Mouse (Mus musculus): Measurements from ENCODE around the gene Olfr890. TPM values are rescaled to one million over a fixed set of nuclear protein-coding genes. Genes with fewer than 3 reads are reported as not detected.

Gene Olfr890
- polyA plus RNA-seq (2015; fragmentation: Illumina TruSeq; extraction: RNeasy Lipid Tissue Mini Kit (QIAGEN cat#74804); ENCODE audit: insufficient read depth, low replicate concordance) = not detected

GRCm38 (mm10) chr9:38142217-38142616, at the start of gene Olfr890:
Gene Olfr890 (plus strand): TSS chr9:38142517.

DNA sequence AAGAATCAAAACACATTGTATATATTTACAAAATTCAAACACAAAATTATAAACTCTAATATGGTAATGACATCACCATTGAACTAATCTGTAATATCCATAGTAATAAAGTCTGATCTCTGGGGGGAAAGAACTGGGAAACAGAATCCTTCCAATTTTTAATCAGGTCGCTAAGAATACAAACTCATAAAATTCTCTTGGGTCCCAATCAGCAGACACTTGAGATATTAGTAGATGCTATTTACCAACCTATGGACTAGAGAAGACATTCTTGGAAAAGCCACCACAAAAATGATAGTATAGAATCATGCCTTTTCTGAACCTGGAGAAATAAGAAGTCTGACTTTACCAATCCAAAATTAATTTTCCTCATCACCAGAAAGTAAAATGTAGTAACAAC, 34.5 kb upstream of the Olfr890 start, which contains the start of gene Olfr888:
TSS of gene Olfr888 (plus strand) at position 301 of the 400 bp plus-strand sequence.

GRCm38 (mm10) chr9:38114898-38115297, 27.4 kb upstream of the Olfr890 start, which contains the start of gene Olfr889:
Gene Olfr889 (plus strand): TSS chr9:38115198.

GRCm38 (mm10) chr9:38180721-38181120, 38.4 kb downstream of the Olfr890 start, which contains the start of gene Olfr891:
Gene Olfr891 (minus strand): TSS chr9:38180821.

Other genes with a start within 250 kb of the Olfr890 start
- gene Olfr145, start 245.8 kb upstream of the Olfr890 start, polyA plus RNA-seq (2015; fragmentation: Illumina TruSeq; extraction: RNeasy Lipid Tissue Mini Kit (QIAGEN cat#74804); ENCODE audit: insufficient read depth, low replicate concordance) = not detected
- not detected for gene Olfr878, start 224.7 kb upstream of the Olfr890 start, polyA plus RNA-seq (2015; fragmentation: Illumina TruSeq; extraction: RNeasy Lipid Tissue Mini Kit (QIAGEN cat#74804); ENCODE audit: insufficient read depth, low replicate concordance)
- not detected for gene Olfr881, start 150.7 kb upstream of the Olfr890 start, polyA plus RNA-seq (2015; fragmentation: Illumina TruSeq; extraction: RNeasy Lipid Tissue Mini Kit (QIAGEN cat#74804); ENCODE audit: insufficient read depth, low replicate concordance)
- not detected for gene Olfr883, start 116.7 kb upstream of the Olfr890 start, polyA plus RNA-seq (2015; fragmentation: Illumina TruSeq; extraction: RNeasy Lipid Tissue Mini Kit (QIAGEN cat#74804); ENCODE audit: insufficient read depth, low replicate concordance)
- not detected for gene Olfr884, start 96.0 kb upstream of the Olfr890 start, polyA plus RNA-seq (2015; fragmentation: Illumina TruSeq; extraction: RNeasy Lipid Tissue Mini Kit (QIAGEN cat#74804); ENCODE audit: insufficient read depth, low replicate concordance)
- not detected for gene Olfr885, start 81.2 kb upstream of the Olfr890 start, polyA plus RNA-seq (2015; fragmentation: Illumina TruSeq; extraction: RNeasy Lipid Tissue Mini Kit (QIAGEN cat#74804); ENCODE audit: insufficient read depth, low replicate concordance)
- not detected for gene Olfr887, start 58.4 kb upstream of the Olfr890 start, polyA plus RNA-seq (2015; fragmentation: Illumina TruSeq; extraction: RNeasy Lipid Tissue Mini Kit (QIAGEN cat#74804); ENCODE audit: insufficient read depth, low replicate concordance)
- not detected for gene Olfr888, start 34.4 kb upstream of the Olfr890 start, polyA plus RNA-seq (2015; fragmentation: Illumina TruSeq; extraction: RNeasy Lipid Tissue Mini Kit (QIAGEN cat#74804); ENCODE audit: insufficient read depth, low replicate concordance)
- gene Olfr889, start 27.3 kb upstream of the Olfr890 start, polyA plus RNA-seq (2015; fragmentation: Illumina TruSeq; extraction: RNeasy Lipid Tissue Mini Kit (QIAGEN cat#74804); ENCODE audit: insufficient read depth, low replicate concordance) = not detected
- not detected for gene Olfr891, start 38.3 kb downstream of the Olfr890 start, polyA plus RNA-seq (2015; fragmentation: Illumina TruSeq; extraction: RNeasy Lipid Tissue Mini Kit (QIAGEN cat#74804); ENCODE audit: insufficient read depth, low replicate concordance)
- gene Olfr893, start 65.8 kb downstream of the Olfr890 start, polyA plus RNA-seq (2015; fragmentation: Illumina TruSeq; extraction: RNeasy Lipid Tissue Mini Kit (QIAGEN cat#74804); ENCODE audit: insufficient read depth, low replicate concordance) = not detected
- not detected for gene Olfr894, start 75.5 kb downstream of the Olfr890 start, polyA plus RNA-seq (2015; fragmentation: Illumina TruSeq; extraction: RNeasy Lipid Tissue Mini Kit (QIAGEN cat#74804); ENCODE audit: insufficient read depth, low replicate concordance)
- gene Olfr143, start 110.3 kb downstream of the Olfr890 start, polyA plus RNA-seq (2015; fragmentation: Illumina TruSeq; extraction: RNeasy Lipid Tissue Mini Kit (QIAGEN cat#74804); ENCODE audit: insufficient read depth, low replicate concordance) = not detected
- not detected for gene Olfr895, start 125.3 kb downstream of the Olfr890 start, polyA plus RNA-seq (2015; fragmentation: Illumina TruSeq; extraction: RNeasy Lipid Tissue Mini Kit (QIAGEN cat#74804); ENCODE audit: insufficient read depth, low replicate concordance)
- not detected for gene Olfr896-ps1, start 148.6 kb downstream of the Olfr890 start, polyA plus RNA-seq (2015; fragmentation: Illumina TruSeq; extraction: RNeasy Lipid Tissue Mini Kit (QIAGEN cat#74804); ENCODE audit: insufficient read depth, low replicate concordance)
- gene Olfr25, start 186.5 kb downstream of the Olfr890 start, polyA plus RNA-seq (2015; fragmentation: Illumina TruSeq; extraction: RNeasy Lipid Tissue Mini Kit (QIAGEN cat#74804); ENCODE audit: insufficient read depth, low replicate concordance) = not detected
- gene Olfr898, start 205.9 kb downstream of the Olfr890 start, polyA plus RNA-seq (2015; fragmentation: Illumina TruSeq; extraction: RNeasy Lipid Tissue Mini Kit (QIAGEN cat#74804); ENCODE audit: insufficient read depth, low replicate concordance) = not detected
- not detected for gene Olfr250, start 224.4 kb downstream of the Olfr890 start, polyA plus RNA-seq (2015; fragmentation: Illumina TruSeq; extraction: RNeasy Lipid Tissue Mini Kit (QIAGEN cat#74804); ENCODE audit: insufficient read depth, low replicate concordance)
- gene Olfr251, start 234.6 kb downstream of the Olfr890 start, polyA plus RNA-seq (2015; fragmentation: Illumina TruSeq; extraction: RNeasy Lipid Tissue Mini Kit (QIAGEN cat#74804); ENCODE audit: insufficient read depth, low replicate concordance) = not detected